Mouse (Mus musculus): ENCODE measurements around the gene Bcl11a. TPM values are rescaled to one million over a fixed set of nuclear protein-coding genes. Genes with fewer than 3 reads are reported as not detected.
A peak's percentile ranks its signal among the peaks of the same experiment; 100 is the strongest.
"Not testable (repeated sequence)": the region's sequence is repeated elsewhere in the genome, so short reads cannot be mapped to it uniquely, and the experiment has no call there.

Gene Bcl11a
- polyA plus RNA-seq, 1 experiment from 2014 or later, result 5.9 TPM

GRCm38 (mm10) chr11:24116582-24117318 lies 38.9 kb downstream of the Bcl11a start:
- ATAC-seq, result peak; percentile 87
- no peaks in the 10 kb centered on the region for H3K36me3 ChIP-seq (ENCODE audit: control insufficient read depth, insufficient read depth)
- H3K4me1 ChIP-seq (replicated peaks; ENCODE audit: control insufficient read depth, insufficient read depth, low read length), result no peaks in the 10 kb centered on the region
- no peak overlapping the region for H3K9ac ChIP-seq (ENCODE audit: low read depth, low read length)
- WGBS, result 39% methylated on average over 7 of the region's 7 CpGs
- no peak overlapping the region for H3K27ac ChIP-seq (ENCODE audit: low read depth, low read length)
- H3K4me3 ChIP-seq (ENCODE audit: low read depth, low read length), result no peak overlapping the region
- no peaks in the 10 kb centered on the region for H3K27me3 ChIP-seq (replicated peaks; ENCODE audit: control insufficient read depth, insufficient read depth, low read length)
- H3K9me3 ChIP-seq (ENCODE audit: control insufficient read depth), result no peaks in the 10 kb centered on the region
- no peak for TF ChIP-seq CTCF (IDR thresholded peaks at IDR 0.05; ENCODE audit: low read depth)
- H3K4me2 ChIP-seq (replicated peaks; ENCODE audit: low read depth), result no peak overlapping the region

DNA sequence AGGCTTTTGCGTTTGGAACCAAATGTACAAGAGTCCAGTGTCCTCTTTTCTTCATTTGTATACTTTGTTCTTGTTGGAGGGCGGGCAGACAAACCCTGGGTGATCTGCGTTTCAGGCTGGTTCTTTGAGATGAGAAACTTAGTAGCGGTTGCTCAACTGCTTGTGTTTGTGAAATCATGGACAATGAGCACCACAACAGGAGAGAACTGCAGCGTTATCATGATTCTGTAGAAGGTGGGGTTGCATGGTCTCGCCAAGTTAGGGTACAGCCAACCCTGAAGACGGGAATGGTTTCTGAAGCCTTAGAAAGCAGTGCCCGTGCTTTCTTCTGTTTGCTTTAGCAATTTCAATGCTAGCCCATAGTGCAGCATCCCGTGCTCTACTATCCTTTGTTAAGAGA lies 43.3 kb downstream of the Bcl11a start:
- H3K4me1 ChIP-seq (replicated peaks; ENCODE audit: control insufficient read depth, insufficient read depth, low read length), result no peaks in the 10 kb centered on the region
- H3K4me3 ChIP-seq (ENCODE audit: low read depth, low read length), result no peak overlapping the region
- H3K9ac ChIP-seq (ENCODE audit: low read depth, low read length), result no peak overlapping the region
- ATAC-seq, result no peak
- H3K36me3 ChIP-seq (ENCODE audit: control insufficient read depth, insufficient read depth), result no peaks in the 10 kb centered on the region
- TF ChIP-seq CTCF (IDR thresholded peaks at IDR 0.05; ENCODE audit: low read depth), result no peak
- H3K27me3 ChIP-seq (replicated peaks; ENCODE audit: control insufficient read depth, insufficient read depth, low read length), result no peaks in the 10 kb centered on the region
- no peak overlapping the region for H3K4me2 ChIP-seq (replicated peaks; ENCODE audit: low read depth)
- H3K27ac ChIP-seq (ENCODE audit: low read depth, low read length), result no peak overlapping the region
- H3K9me3 ChIP-seq (ENCODE audit: control insufficient read depth), result no peaks in the 10 kb centered on the region
- 86% methylated on average over 9 of the region's 9 CpGs for WGBS

DNA sequence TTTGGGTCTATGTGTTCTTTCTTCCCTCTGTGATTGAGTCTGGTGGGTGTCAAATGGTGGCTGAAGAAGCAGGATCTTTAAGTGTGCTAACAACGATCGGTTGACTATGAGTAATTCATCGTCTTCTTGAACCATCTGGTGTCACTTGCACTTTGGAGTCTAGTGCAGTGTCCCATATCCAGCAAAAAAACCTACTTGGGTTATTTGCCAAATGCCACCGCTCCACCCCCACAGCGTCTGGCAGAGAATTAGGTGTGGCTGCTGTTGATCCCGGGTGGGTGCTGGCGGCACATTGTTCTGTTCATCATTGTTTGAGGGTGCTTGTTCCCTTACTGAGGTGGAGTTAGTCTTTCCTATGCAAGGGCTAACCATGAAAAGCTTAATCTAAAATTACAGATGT lies 45.0 kb downstream of the Bcl11a start:
- no peaks in the 10 kb centered on the region; the same call in 1 of the 2 replicates for H3K4me1 ChIP-seq (replicated peaks; ENCODE audit: control insufficient read depth, insufficient read depth, low read length)
- H3K27ac ChIP-seq (ENCODE audit: low read depth, low read length), result no peak overlapping the region
- ATAC-seq, result peak; percentile 55; the same call in 1 of the 2 replicates
- H3K4me3 ChIP-seq (ENCODE audit: low read depth, low read length), result no peak overlapping the region
- H3K9ac ChIP-seq (ENCODE audit: low read depth, low read length), result no peak overlapping the region
- 53% methylated on average over 7 of the region's 7 CpGs for WGBS
- no peaks in the 10 kb centered on the region for H3K36me3 ChIP-seq (ENCODE audit: control insufficient read depth, insufficient read depth)
- TF ChIP-seq CTCF (IDR thresholded peaks at IDR 0.05; ENCODE audit: low read depth), result no peak
- no peaks in the 10 kb centered on the region for H3K27me3 ChIP-seq (replicated peaks; ENCODE audit: control insufficient read depth, insufficient read depth, low read length)
- no peaks in the 10 kb centered on the region for H3K9me3 ChIP-seq (ENCODE audit: control insufficient read depth)
- no peak overlapping the region for H3K4me2 ChIP-seq (replicated peaks; ENCODE audit: low read depth)

DNA sequence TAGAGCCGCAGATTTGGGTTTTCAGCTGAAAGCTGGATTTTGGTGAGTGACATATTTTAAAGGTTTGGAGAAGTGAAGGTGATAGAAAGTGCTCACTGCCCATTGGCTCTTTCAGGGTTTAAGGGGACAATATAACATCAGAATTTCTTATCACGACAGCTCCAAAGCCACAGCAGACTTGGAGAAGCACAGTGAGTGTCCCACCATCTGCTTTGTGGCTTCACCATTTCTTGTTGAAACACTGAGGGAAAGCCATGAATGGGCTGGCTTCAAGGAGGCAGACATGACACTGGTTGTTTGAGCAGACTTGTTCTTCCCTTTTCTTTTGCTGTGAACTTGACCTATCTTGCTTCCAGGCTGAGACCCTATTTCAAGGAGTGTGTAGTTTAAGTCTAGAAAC lies 46.1 kb downstream of the Bcl11a start:
- H3K27me3 ChIP-seq (replicated peaks; ENCODE audit: control insufficient read depth, insufficient read depth, low read length), result no peaks in the 10 kb centered on the region
- H3K4me3 ChIP-seq (ENCODE audit: low read depth, low read length), result no peak overlapping the region
- no peak overlapping the region for H3K4me2 ChIP-seq (replicated peaks; ENCODE audit: low read depth)
- no peaks in the 10 kb centered on the region for H3K9me3 ChIP-seq (ENCODE audit: control insufficient read depth)
- TF ChIP-seq CTCF (IDR thresholded peaks at IDR 0.05; ENCODE audit: low read depth), result no peak
- no peak overlapping the region for H3K27ac ChIP-seq (ENCODE audit: low read depth, low read length)
- no peak for ATAC-seq
- H3K9ac ChIP-seq (ENCODE audit: low read depth, low read length), result no peak overlapping the region
- H3K4me1 ChIP-seq (replicated peaks; ENCODE audit: control insufficient read depth, insufficient read depth, low read length), result no peaks in the 10 kb centered on the region; the same call in 1 of the 2 replicates
- WGBS, result 88% methylated on average over 2 of the region's 2 CpGs
- no peaks in the 10 kb centered on the region for H3K36me3 ChIP-seq (ENCODE audit: control insufficient read depth, insufficient read depth)

GRCm38 (mm10) chr11:24125098-24125497 lies 47.2 kb downstream of the Bcl11a start:
- H3K36me3 ChIP-seq (ENCODE audit: control insufficient read depth, insufficient read depth), result no peaks in the 10 kb centered on the region
- no peaks in the 10 kb centered on the region for H3K27me3 ChIP-seq (replicated peaks; ENCODE audit: control insufficient read depth, insufficient read depth, low read length)
- no peak overlapping the region for H3K9ac ChIP-seq (ENCODE audit: low read depth, low read length)
- no peak overlapping the region for H3K4me2 ChIP-seq (replicated peaks; ENCODE audit: low read depth)
- H3K9me3 ChIP-seq (ENCODE audit: control insufficient read depth), result no peaks in the 10 kb centered on the region
- no peak overlapping the region for H3K4me3 ChIP-seq (ENCODE audit: low read depth, low read length)
- WGBS, result 86% methylated on average over 6 of the region's 6 CpGs
- no peak for TF ChIP-seq CTCF (IDR thresholded peaks at IDR 0.05; ENCODE audit: low read depth)
- no peak for ATAC-seq
- peaks cover 3% of the 10 kb centered on the region; the same call in 1 of the 2 replicates for H3K4me1 ChIP-seq (replicated peaks; ENCODE audit: control insufficient read depth, insufficient read depth, low read length)
- H3K27ac ChIP-seq (ENCODE audit: low read depth, low read length), result no peak overlapping the region

DNA sequence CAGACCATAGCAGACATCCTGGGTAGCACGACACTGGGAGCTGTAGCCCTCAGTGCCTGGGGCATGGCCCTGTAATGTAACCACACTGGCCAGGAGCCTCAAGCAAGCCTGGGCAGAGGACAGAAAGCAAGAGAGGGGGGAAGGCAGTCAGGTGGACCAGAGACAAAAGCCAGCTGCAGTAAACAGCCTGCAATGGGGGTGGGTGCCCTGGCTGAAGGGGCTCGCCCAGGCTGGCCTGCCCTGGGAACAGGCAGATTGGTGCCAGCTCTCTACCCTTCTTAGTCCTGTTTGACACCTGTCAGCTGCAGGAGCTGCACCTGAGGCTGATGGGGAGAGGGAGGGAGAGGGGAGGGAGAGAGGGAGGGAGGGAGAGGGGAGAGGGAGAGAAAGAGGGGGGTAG lies 50.1 kb downstream of the Bcl11a start:
- Histone ChIP-seq H3K27me3 (replicated peaks; ENCODE audit: control insufficient read depth, insufficient read depth, low read length) (no peaks in the 10 kb centered on the region), H3K4me2 (replicated peaks; ENCODE audit: low read depth) (no peak overlapping the region), H3K27ac (ENCODE audit: low read depth, low read length) (no peak overlapping the region), H3K9me3 (ENCODE audit: control insufficient read depth) (no peaks in the 10 kb centered on the region), H3K4me1 (replicated peaks; ENCODE audit: control insufficient read depth, insufficient read depth, low read length) (peaks cover 9% of the 10 kb centered on the region), H3K9ac (ENCODE audit: low read depth, low read length) (no peak overlapping the region), H3K4me3 (ENCODE audit: low read depth, low read length) (no peak overlapping the region), H3K36me3 (ENCODE audit: control insufficient read depth, insufficient read depth) (no peaks in the 10 kb centered on the region)
- 86% methylated on average over 2 of the region's 2 CpGs for WGBS
- no peak for TF ChIP-seq CTCF (IDR thresholded peaks at IDR 0.05; ENCODE audit: low read depth)
- no peak for ATAC-seq

- H3K27ac ChIP-seq (ENCODE audit: low read depth, low read length); H3K9me3 ChIP-seq (ENCODE audit: control insufficient read depth); ATAC-seq; H3K4me2 ChIP-seq (replicated peaks; ENCODE audit: low read depth); H3K4me3 ChIP-seq (ENCODE audit: low read depth, low read length); H3K4me1 ChIP-seq (replicated peaks; ENCODE audit: control insufficient read depth, insufficient read depth, low read length); H3K36me3 ChIP-seq (ENCODE audit: control insufficient read depth, insufficient read depth); H3K27me3 ChIP-seq (replicated peaks; ENCODE audit: control insufficient read depth, insufficient read depth, low read length); H3K9ac ChIP-seq (ENCODE audit: low read depth, low read length): not testable (repeated sequence)
- WGBS, result 84% methylated on average over 4 of the region's 4 CpGs
These were observed 51.0 kb downstream of the Bcl11a start for GRCm38 (mm10) chr11:24128880-24129279.
